Mouse (Mus musculus): ENCODE measurements around the gene Faap100. TPM values are rescaled to one million over a fixed set of nuclear protein-coding genes. Genes with fewer than 3 reads are reported as not detected.

The Faap100 gene
- polyA plus RNA-seq, 1 experiment from 2014 or later, result 33.8 TPM

DNA sequence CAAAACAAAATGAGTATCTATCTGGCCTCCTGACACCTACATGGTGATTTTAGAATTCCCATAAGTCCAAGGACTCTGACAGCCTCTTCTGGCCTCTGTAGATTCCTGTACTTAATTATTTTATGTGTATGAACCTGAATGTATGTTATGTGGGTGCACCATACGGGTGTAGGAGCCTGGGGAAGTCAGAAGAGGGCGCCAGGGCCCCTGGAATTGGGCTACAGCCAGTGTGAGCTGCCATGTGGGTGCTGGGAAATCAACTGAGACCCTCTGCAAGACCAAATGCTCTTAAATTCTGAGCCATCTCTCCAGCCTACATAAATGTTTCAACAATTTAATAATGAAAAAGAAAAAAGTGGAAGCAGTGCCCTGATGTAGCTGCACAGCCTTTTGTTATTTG is 41.1 kb downstream of the Faap100 start:
- Histone ChIP-seq H3K27me3 (ENCODE audit: control insufficient read depth, insufficient read depth, low read length) (no peaks in the 10 kb centered on the region), H3K36me3 (ENCODE audit: control insufficient read depth, insufficient read depth, low read length) (no peaks in the 10 kb centered on the region), H3K27ac (ENCODE audit: low read depth, low read length) (no peak overlapping the region), H3K4me3 (ENCODE audit: low read depth, low read length) (no peak overlapping the region), H3K9me3 (ENCODE audit: control insufficient read depth, low read length) (no peaks in the 10 kb centered on the region; the same call in 1 of the 2 replicates), H3K4me1 (replicated peaks; ENCODE audit: control insufficient read depth, insufficient read depth, low read length) (no peaks in the 10 kb centered on the region), H3K4me2 (ENCODE audit: low read depth, low read length, severe bottlenecking) (no peak overlapping the region), H3K9ac (ENCODE audit: low read length) (no peak overlapping the region)
- no peak for ATAC-seq (replicated peaks; ENCODE audit: low FRiP score)
- no peak for DNase-seq (ENCODE audit: low spot score)
- 46% methylated on average over 2 of the region's 2 CpGs for WGBS

DNA sequence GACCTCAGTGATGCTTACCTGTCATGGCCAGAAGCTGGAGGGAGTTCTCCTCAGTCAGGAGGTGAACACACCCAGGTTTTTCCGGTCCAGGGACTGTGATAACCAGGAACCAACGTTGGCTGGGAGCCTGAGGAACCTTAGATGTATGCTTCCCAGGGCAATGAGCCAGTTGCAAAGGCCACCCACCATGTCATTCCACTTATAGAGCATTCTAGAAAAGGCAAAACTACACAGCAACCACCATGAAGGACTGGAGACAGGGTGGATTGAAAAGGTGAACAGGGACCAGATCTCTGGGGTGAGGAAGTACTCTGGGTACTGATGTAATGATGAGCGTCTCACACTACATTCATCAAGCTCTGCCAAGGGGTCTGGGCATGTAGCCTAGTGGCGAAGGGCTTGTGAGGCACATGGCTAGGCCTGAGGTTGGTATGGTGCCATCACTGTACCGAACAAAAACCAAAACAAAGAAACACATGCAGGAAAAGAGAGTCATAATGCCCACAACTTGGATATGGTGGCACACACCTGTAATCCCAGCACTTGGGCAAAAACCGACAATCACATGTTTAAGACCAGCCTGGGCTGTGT is 43.0 kb downstream of the Faap100 start:
- Histone ChIP-seq H3K4me3 (ENCODE audit: low read depth, low read length) (no peak overlapping the region), H3K9me3 (ENCODE audit: control insufficient read depth, low read length) (no peaks in the 10 kb centered on the region; the same call in 1 of the 2 replicates), H3K27me3 (ENCODE audit: control insufficient read depth, insufficient read depth, low read length) (no peaks in the 10 kb centered on the region), H3K36me3 (ENCODE audit: control insufficient read depth, insufficient read depth, low read length) (no peaks in the 10 kb centered on the region), H3K4me2 (ENCODE audit: low read depth, low read length, severe bottlenecking) (no peak overlapping the region), H3K27ac (ENCODE audit: low read depth, low read length) (no peak overlapping the region), H3K9ac (ENCODE audit: low read length) (no peak overlapping the region), H3K4me1 (replicated peaks; ENCODE audit: control insufficient read depth, insufficient read depth, low read length) (no peaks in the 10 kb centered on the region)
- 87% methylated on average over 6 of the region's 6 CpGs for WGBS
- ATAC-seq (replicated peaks; ENCODE audit: low FRiP score), result no peak
- no peak for DNase-seq (ENCODE audit: low spot score)

DNA sequence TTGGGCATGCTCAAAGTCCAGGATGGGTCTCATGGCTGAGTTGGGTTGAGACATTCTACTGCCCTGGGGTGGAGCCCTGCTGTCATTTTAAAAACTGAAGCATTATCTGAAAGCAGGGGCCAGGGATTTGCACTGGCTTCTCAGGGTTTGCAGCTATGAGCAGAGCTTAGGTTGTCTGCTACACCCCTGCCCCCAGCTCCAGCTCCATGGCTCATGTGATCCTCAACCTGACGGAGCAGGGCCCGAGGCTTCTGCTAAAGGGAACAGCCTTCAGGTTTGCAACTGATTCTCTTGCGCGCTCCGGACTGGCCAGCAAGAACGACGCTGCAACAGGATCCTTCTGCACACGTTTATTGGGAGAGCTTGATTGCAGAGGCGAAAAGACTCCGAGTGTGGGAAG is 58.4 kb downstream of the Faap100 start:
- DNase-seq (ENCODE audit: low spot score), result no peak
- Histone ChIP-seq H3K27me3 (ENCODE audit: control insufficient read depth, insufficient read depth, low read length) (no peaks in the 10 kb centered on the region), H3K9ac (ENCODE audit: low read length) (no peak overlapping the region), H3K4me1 (replicated peaks; ENCODE audit: control insufficient read depth, insufficient read depth, low read length) (peaks cover 10% of the 10 kb centered on the region), H3K27ac (ENCODE audit: low read depth, low read length) (no peak overlapping the region), H3K9me3 (ENCODE audit: control insufficient read depth, low read length) (no peaks in the 10 kb centered on the region), H3K36me3 (ENCODE audit: control insufficient read depth, insufficient read depth, low read length) (no peaks in the 10 kb centered on the region), H3K4me3 (ENCODE audit: low read depth, low read length) (no peak overlapping the region), H3K4me2 (ENCODE audit: low read depth, low read length, severe bottlenecking) (no peak overlapping the region)
- 96% methylated on average over 10 of the region's 10 CpGs for WGBS
- ATAC-seq (replicated peaks; ENCODE audit: low FRiP score), result no peak

DNA sequence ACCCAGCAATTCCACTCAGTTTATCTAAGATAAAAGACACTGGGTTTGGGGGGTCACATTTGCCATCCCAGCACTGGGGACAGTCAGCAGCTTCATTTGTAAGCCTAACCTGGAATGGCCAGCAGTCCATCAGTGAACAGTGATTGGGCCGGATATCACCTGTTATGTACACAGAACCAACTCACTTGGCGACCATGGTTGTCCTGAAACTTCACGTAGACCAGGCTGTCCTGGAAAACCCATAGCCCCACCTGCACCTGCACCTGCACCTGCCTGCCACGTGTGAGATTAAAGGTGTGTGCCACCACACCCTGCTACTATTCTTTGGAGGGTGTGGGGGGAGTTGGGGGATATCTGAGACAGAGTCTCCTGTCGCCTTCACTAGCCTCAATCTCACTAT is 59.3 kb downstream of the Faap100 start:
- WGBS, result 91% methylated on average over 5 of the region's 5 CpGs
- no peak overlapping the region for H3K4me2 ChIP-seq (ENCODE audit: low read depth, low read length, severe bottlenecking)
- H3K9ac ChIP-seq (ENCODE audit: low read length), result no peak overlapping the region
- H3K9me3 ChIP-seq (ENCODE audit: control insufficient read depth, low read length), result no peaks in the 10 kb centered on the region
- no peak for ATAC-seq (replicated peaks; ENCODE audit: low FRiP score)
- no peaks in the 10 kb centered on the region for H3K27me3 ChIP-seq (ENCODE audit: control insufficient read depth, insufficient read depth, low read length)
- DNase-seq (ENCODE audit: low spot score), result no peak
- peaks cover 17% of the 10 kb centered on the region for H3K4me1 ChIP-seq (replicated peaks; ENCODE audit: control insufficient read depth, insufficient read depth, low read length)
- no peak overlapping the region for H3K27ac ChIP-seq (ENCODE audit: low read depth, low read length)
- H3K36me3 ChIP-seq (ENCODE audit: control insufficient read depth, insufficient read depth, low read length), result no peaks in the 10 kb centered on the region
- no peak overlapping the region for H3K4me3 ChIP-seq (ENCODE audit: low read depth, low read length)

Small RNAs within 50 kb of the gene (microRNA-seq; reads per million reads assigned to microRNA genes)
- gene Gm23419 (ENCODE audit: insufficient number of aligned reads), result not detected
- gene Mir6935 (ENCODE audit: insufficient number of aligned reads), result 2.5 reads per million

Other genes starting within 250 kb of the Faap100 start
- 58.3 and 68.2 TPM in 2 replicates for gene Slc38a10, start 227.4 kb downstream of the Faap100 start, polyA plus RNA-seq (2014; fragmentation: Nextera tagmentation; extraction: Ambion mirVana)
- gene Bahcc1, start 145.8 kb downstream of the Faap100 start, polyA plus RNA-seq (2014; fragmentation: Nextera tagmentation; extraction: Ambion mirVana), result 25.2 and 30.3 TPM in 2 replicates
- 2,808 and 3,088 TPM in 2 replicates for gene Actg1, start 30.2 kb downstream of the Faap100 start, polyA plus RNA-seq (2014; fragmentation: Nextera tagmentation; extraction: Ambion mirVana)
- gene Fscn2, start 17.2 kb downstream of the Faap100 start, polyA plus RNA-seq (2014; fragmentation: Nextera tagmentation; extraction: Ambion mirVana), result 1.0 TPM in 1 of 2 replicates, not detected in the other
- gene Nploc4, start 58.9 kb upstream of the Faap100 start, polyA plus RNA-seq (2014; fragmentation: Nextera tagmentation; extraction: Ambion mirVana), result 52.4 and 56.4 TPM in 2 replicates
- 0.19 TPM in 1 of 2 replicates, not detected in the other for gene Tspan10, start 63.9 kb upstream of the Faap100 start, polyA plus RNA-seq (2014; fragmentation: Nextera tagmentation; extraction: Ambion mirVana)
- gene Pde6g, start 74.7 kb upstream of the Faap100 start, polyA plus RNA-seq (2014; fragmentation: Nextera tagmentation; extraction: Ambion mirVana), result 0.21 and 0.59 TPM in 2 replicates
- gene Oxld1, start 79.3 kb upstream of the Faap100 start, polyA plus RNA-seq (2014; fragmentation: Nextera tagmentation; extraction: Ambion mirVana), result 11.3 and 11.6 TPM in 2 replicates
- 30.3 and 33.8 TPM in 2 replicates for gene Ccdc137, start 79.4 kb upstream of the Faap100 start, polyA plus RNA-seq (2014; fragmentation: Nextera tagmentation; extraction: Ambion mirVana)
- 50.1 and 54.2 TPM in 2 replicates for gene Arl16, start 88.8 kb upstream of the Faap100 start, polyA plus RNA-seq (2014; fragmentation: Nextera tagmentation; extraction: Ambion mirVana)
- gene Mrpl12, start 105.8 kb upstream of the Faap100 start, polyA plus RNA-seq (2014; fragmentation: Nextera tagmentation; extraction: Ambion mirVana), result 152 and 160 TPM in 2 replicates
- gene Slc25a10, start 113.1 kb upstream of the Faap100 start, polyA plus RNA-seq (2014; fragmentation: Nextera tagmentation; extraction: Ambion mirVana), result 50.9 and 57.5 TPM in 2 replicates
- gene Gcgr, start 151.9 kb upstream of the Faap100 start, polyA plus RNA-seq (2014; fragmentation: Nextera tagmentation; extraction: Ambion mirVana), result 0.35 TPM in 1 of 2 replicates, not detected in the other
- gene Mcrip1, start 171.0 kb upstream of the Faap100 start, polyA plus RNA-seq (2014; fragmentation: Nextera tagmentation; extraction: Ambion mirVana), result 213 and 247 TPM in 2 replicates
- not detected in 2 replicates for gene Ppp1r27, start 172.4 kb upstream of the Faap100 start, polyA plus RNA-seq (2014; fragmentation: Nextera tagmentation; extraction: Ambion mirVana)
- gene P4hb, start 194.5 kb upstream of the Faap100 start, polyA plus RNA-seq (2014; fragmentation: Nextera tagmentation; extraction: Ambion mirVana), result 439 and 476 TPM in 2 replicates
- 621 and 667 TPM in 2 replicates for gene Arhgdia, start 202.9 kb upstream of the Faap100 start, polyA plus RNA-seq (2014; fragmentation: Nextera tagmentation; extraction: Ambion mirVana)
- gene Alyref, start 219.6 kb upstream of the Faap100 start, polyA plus RNA-seq (2014; fragmentation: Nextera tagmentation; extraction: Ambion mirVana), result 808 and 816 TPM in 2 replicates
- gene Anapc11, start 219.7 kb upstream of the Faap100 start, polyA plus RNA-seq (2014; fragmentation: Nextera tagmentation; extraction: Ambion mirVana), result 200 and 217 TPM in 2 replicates
- not detected in 2 replicates for gene Npb, start 229.7 kb upstream of the Faap100 start, polyA plus RNA-seq (2014; fragmentation: Nextera tagmentation; extraction: Ambion mirVana)
- gene Pcyt2, start 239.2 kb upstream of the Faap100 start, polyA plus RNA-seq (2014; fragmentation: Nextera tagmentation; extraction: Ambion mirVana), result 126 and 134 TPM in 2 replicates
- 37.8 and 41.1 TPM in 2 replicates for gene Sirt7, start 246.5 kb upstream of the Faap100 start, polyA plus RNA-seq (2014; fragmentation: Nextera tagmentation; extraction: Ambion mirVana)